Mouse (Mus musculus): ENCODE results near the gene Tnfrsf1a. TPM values are rescaled to one million over a fixed set of nuclear protein-coding genes. Genes with fewer than 3 reads are reported as not detected.
A peak's percentile ranks its signal among the peaks of the same experiment; 100 is the strongest.

The Tnfrsf1a gene
- polyA plus RNA-seq, 1 experiment from 2014 or later: 27.4 TPM

DNA sequence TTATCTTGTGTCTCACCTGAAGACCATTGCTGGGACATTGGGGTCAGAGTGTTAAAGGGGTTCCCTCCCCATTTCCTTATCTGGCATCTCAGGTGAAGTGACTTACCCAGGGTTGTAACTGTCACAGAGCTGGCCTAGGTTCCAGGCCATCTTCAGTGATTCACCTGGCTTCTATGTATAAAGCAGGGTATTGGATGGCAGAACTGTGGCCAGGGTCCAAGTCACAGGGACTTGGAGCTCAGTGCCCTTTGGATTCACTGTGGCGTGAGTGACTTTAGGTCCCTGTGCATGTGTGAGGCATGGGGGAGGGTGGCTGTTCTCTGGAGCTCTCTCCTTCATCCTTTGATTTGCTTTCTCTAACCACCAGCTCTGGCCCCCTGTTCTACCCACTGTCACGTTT, 3.1 kb upstream of the Tnfrsf1a start:
- Histone ChIP-seq H3K9ac (ENCODE audit: low read length) (no peak overlapping the region), H3K4me1 (ENCODE audit: control insufficient read depth, insufficient read depth, low read length) (peaks cover 7% of the 10 kb centered on the region; the same call in 1 of the 2 replicates), H3K9me3 (ENCODE audit: control insufficient read depth, low read length) (no peaks in the 10 kb centered on the region), H3K27ac (ENCODE audit: low read depth, low read length) (no peak overlapping the region), H3K4me2 (ENCODE audit: low read depth) (no peak overlapping the region), H3K27me3 (ENCODE audit: control insufficient read depth, insufficient read depth, low read length) (peaks cover 2% of the 10 kb centered on the region; the same call in 1 of the 2 replicates), H3K36me3 (ENCODE audit: control insufficient read depth, insufficient read depth, low read length) (no peaks in the 10 kb centered on the region), H3K4me3 (ENCODE audit: low read depth, low read length) (no peak overlapping the region)
- no peak for DNase-seq (ENCODE audit: low spot score)
- 57% methylated on average over 2 of the region's 2 CpGs for WGBS
- ATAC-seq (ENCODE audit: insufficient read depth, low FRiP score, low TSS enrichment): no peak

DNA sequence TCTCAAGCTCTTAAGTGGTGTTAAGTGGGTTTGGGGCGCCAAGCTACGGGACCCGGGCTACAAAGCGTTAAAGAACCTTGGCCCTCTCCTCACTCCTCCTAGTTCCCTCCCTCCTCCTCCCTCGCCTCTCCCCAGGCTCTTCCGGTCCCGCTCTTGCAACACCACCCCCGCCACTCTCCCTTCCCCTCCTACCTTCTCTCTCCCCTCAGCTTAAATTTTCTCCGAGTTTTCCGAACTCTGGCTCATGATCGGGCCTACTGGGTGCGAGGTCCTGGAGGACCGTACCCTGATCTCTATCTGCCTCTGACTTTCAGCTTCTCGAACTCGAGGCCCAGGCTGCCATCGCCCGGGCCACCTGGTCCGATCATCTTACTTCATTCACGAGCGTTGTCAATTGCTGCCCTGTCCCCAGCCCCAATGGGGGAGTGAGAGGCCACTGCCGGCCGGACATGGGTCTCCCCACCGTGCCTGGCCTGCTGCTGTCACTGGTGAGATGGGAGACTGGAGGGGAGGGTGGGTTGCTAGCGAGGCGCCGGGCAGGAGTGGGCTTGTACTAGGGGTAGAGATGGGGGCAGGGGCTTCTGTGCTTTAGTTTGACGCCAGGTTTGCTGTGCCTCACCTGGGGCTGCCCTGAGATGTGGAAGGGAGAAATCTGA, 541 bp downstream of the Tnfrsf1a start:
- peak overlapping the region; percentile 20; the same call in 1 of the 2 replicates for H3K27ac ChIP-seq (ENCODE audit: low read depth, low read length)
- H3K36me3 ChIP-seq (ENCODE audit: control insufficient read depth, insufficient read depth, low read length): no peaks in the 10 kb centered on the region

DNA sequence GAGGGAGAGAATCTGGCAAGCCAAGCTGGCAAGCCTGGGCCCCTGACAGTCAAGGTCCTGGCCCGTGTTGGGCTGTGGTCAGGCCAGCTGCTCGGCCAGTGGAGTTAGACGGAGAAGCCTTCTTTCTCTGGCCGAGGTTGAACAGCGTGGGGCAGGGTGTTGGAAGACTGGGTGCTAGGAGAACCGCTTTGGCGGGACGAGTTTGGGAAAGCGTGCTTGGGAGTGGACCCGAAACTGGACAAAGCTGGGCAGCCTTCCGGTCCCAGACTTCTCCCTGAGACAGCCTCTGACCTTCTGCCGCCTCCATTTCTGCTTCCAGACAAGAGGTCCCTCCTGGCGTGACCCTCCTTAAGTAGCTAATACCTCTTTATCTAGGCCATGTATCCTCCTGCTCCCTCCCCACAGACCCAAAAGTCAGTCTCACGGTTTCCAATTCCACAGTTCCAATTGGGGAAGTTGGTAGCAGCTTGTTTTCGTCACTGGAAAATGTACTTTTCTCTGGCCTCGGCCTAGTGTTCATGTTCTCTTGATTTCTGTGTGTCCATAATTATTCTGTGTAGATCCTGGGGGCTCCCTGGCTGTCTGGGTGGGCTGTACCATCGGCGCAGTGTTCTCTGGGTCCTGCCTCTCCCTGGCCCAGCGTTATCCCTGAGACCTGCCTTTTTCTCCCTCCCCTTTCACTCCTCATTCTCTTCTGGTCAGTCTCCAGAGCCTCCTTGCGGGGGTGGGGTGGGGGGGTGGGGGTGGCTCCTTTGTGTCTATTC, 1.3 kb downstream of the Tnfrsf1a start:
- peak overlapping the region; percentile 20; the same call in 1 of the 2 replicates for H3K27ac ChIP-seq (ENCODE audit: low read depth, low read length)
- WGBS: 6% methylated on average over 20 of the region's 20 CpGs
- H3K9ac ChIP-seq (ENCODE audit: low read length): peak overlapping the region; percentile 75
- peaks cover 2% of the 10 kb centered on the region; the same call in 1 of the 2 replicates for H3K27me3 ChIP-seq (ENCODE audit: control insufficient read depth, insufficient read depth, low read length)
- H3K4me2 ChIP-seq (ENCODE audit: low read depth): peak overlapping the region; percentile 88
- ATAC-seq (ENCODE audit: insufficient read depth, low FRiP score, low TSS enrichment) (no peak), DNase-seq (ENCODE audit: low spot score) (peak; percentile 41)
- no peaks in the 10 kb centered on the region for H3K9me3 ChIP-seq (ENCODE audit: control insufficient read depth, low read length)
- peak overlapping the region; percentile 51 for H3K4me3 ChIP-seq (ENCODE audit: low read depth, low read length)
- H3K36me3 ChIP-seq (ENCODE audit: control insufficient read depth, insufficient read depth, low read length): no peaks in the 10 kb centered on the region
- peaks cover 16% of the 10 kb centered on the region for H3K4me1 ChIP-seq (ENCODE audit: control insufficient read depth, insufficient read depth, low read length)

More for the DNA sequence above, 541 bp downstream of the Tnfrsf1a start:
- H3K9ac ChIP-seq (ENCODE audit: low read length): peak overlapping the region; percentile 75
- peaks cover 2% of the 10 kb centered on the region; the same call in 1 of the 2 replicates for H3K27me3 ChIP-seq (ENCODE audit: control insufficient read depth, insufficient read depth, low read length)
- peaks cover 11% of the 10 kb centered on the region; the same call in 1 of the 2 replicates for H3K4me1 ChIP-seq (ENCODE audit: control insufficient read depth, insufficient read depth, low read length)
- H3K4me2 ChIP-seq (ENCODE audit: low read depth): peak overlapping the region; percentile 88
- peak; percentile 74 for DNase-seq (ENCODE audit: low spot score)
- peak; percentile 72 for ATAC-seq (ENCODE audit: insufficient read depth, low FRiP score, low TSS enrichment)
- H3K4me3 ChIP-seq (ENCODE audit: low read depth, low read length): peak overlapping the region; percentile 51
- no peaks in the 10 kb centered on the region for H3K9me3 ChIP-seq (ENCODE audit: control insufficient read depth, low read length)
- under 1% methylated on average over 27 of the region's 27 CpGs for WGBS

DNA sequence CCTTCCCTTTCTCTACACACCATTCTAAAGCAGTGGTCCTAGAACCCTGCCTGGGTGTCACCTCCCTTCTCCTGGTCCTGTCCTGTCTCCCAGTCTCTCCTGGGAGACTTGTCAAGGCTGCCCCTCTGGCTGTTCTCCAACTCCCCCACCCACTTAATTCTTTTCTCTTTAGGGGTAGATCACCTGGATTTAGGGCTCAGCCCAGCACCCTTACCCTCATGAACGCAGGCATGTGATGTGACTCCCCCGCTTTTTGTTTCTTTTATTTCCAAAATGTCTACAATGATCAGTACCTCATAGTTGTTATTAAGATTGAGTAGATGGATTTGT, 1.8 kb downstream of the Tnfrsf1a start:
- Histone ChIP-seq H3K27me3 (ENCODE audit: control insufficient read depth, insufficient read depth, low read length) (peaks cover 2% of the 10 kb centered on the region; the same call in 1 of the 2 replicates), H3K9me3 (ENCODE audit: control insufficient read depth, low read length) (no peaks in the 10 kb centered on the region), H3K27ac (ENCODE audit: low read depth, low read length) (no peak overlapping the region), H3K4me1 (ENCODE audit: control insufficient read depth, insufficient read depth, low read length) (peaks cover 16% of the 10 kb centered on the region), H3K36me3 (ENCODE audit: control insufficient read depth, insufficient read depth, low read length) (no peaks in the 10 kb centered on the region), H3K4me2 (ENCODE audit: low read depth) (peak overlapping the region; percentile 88), H3K4me3 (ENCODE audit: low read depth, low read length) (peak overlapping the region; percentile 51), H3K9ac (ENCODE audit: low read length) (peak overlapping the region; percentile 75; the same call in 1 of the 2 replicates)
- DNase-seq (ENCODE audit: low spot score) (no peak), ATAC-seq (ENCODE audit: insufficient read depth, low FRiP score, low TSS enrichment) (no peak)
- 91% methylated on average over 2 of the region's 2 CpGs for WGBS

DNA sequence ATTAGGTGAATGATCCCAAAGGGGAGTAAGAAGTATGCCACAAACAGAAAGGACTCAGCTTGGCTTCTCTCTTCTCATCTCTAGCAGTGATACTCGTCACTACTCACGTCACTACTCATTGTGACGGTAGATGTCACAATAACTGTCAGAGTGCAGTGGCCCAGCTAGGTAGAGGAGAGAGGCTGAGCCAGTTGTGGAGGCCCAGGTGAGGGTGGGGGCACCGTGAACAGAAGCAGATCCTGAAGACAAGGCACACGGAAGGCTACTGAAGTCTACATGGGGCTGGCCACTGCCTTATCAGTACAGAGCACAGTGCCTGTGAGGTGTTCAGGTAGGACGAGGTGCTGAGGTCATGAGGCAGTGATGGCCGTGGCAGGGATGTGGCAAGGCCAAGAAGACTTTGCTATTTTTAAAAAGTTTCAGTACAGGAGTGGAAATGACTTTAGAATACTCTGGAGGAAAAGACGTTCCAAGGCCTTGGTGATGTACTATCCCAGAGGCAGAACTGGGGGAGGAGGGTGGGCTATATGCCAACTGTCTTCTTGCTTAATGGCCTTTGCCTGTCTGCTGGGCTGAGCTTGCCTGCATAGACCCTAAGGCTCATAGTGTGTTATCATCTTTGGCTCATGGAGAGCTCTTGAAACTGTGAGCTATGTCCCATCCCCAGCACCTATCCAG, 2.3 kb downstream of the Tnfrsf1a start:
- Histone ChIP-seq H3K4me1 (ENCODE audit: control insufficient read depth, insufficient read depth, low read length) (peaks cover 16% of the 10 kb centered on the region), H3K4me3 (ENCODE audit: low read depth, low read length) (no peak overlapping the region), H3K27ac (ENCODE audit: low read depth, low read length) (no peak overlapping the region), H3K9me3 (ENCODE audit: control insufficient read depth, low read length) (no peaks in the 10 kb centered on the region), H3K9ac (ENCODE audit: low read length) (no peak overlapping the region), H3K36me3 (ENCODE audit: control insufficient read depth, insufficient read depth, low read length) (no peaks in the 10 kb centered on the region), H3K27me3 (ENCODE audit: control insufficient read depth, insufficient read depth, low read length) (peaks cover 2% of the 10 kb centered on the region; the same call in 1 of the 2 replicates), H3K4me2 (ENCODE audit: low read depth) (no peak overlapping the region)
- DNase-seq (ENCODE audit: low spot score) (no peak), ATAC-seq (ENCODE audit: insufficient read depth, low FRiP score, low TSS enrichment) (no peak)
- whole genome bisulfite sequencing: 79% methylated on average over 8 of the region's 8 CpGs

DNA sequence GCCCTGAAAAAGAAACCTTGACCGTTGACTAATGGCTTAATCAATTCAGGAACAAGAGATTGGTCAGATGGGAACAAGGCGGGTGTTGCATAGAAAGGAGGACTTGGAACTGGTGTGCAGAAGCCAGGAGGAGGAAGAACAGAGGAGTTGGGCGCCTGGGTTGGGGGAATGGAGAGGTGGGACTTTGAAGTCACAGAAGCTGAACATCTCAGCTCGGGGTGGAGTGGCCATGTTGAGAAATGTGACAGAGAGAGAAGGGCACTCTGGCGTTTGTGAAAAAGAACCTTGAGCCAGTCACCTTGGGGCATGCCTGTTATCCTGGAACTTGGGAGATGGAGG, 2.9 kb downstream of the Tnfrsf1a start:
- Histone ChIP-seq H3K27ac (ENCODE audit: low read depth, low read length) (no peak overlapping the region), H3K9me3 (ENCODE audit: control insufficient read depth, low read length) (no peaks in the 10 kb centered on the region), H3K27me3 (ENCODE audit: control insufficient read depth, insufficient read depth, low read length) (peaks cover 2% of the 10 kb centered on the region; the same call in 1 of the 2 replicates), H3K4me3 (ENCODE audit: low read depth, low read length) (no peak overlapping the region), H3K4me1 (ENCODE audit: control insufficient read depth, insufficient read depth, low read length) (peaks cover 16% of the 10 kb centered on the region), H3K9ac (ENCODE audit: low read length) (no peak overlapping the region), H3K4me2 (ENCODE audit: low read depth) (no peak overlapping the region), H3K36me3 (ENCODE audit: control insufficient read depth, insufficient read depth, low read length) (no peaks in the 10 kb centered on the region)
- DNase-seq (ENCODE audit: low spot score): no peak
- 67% methylated on average over 5 of the region's 5 CpGs for WGBS
- no peak for ATAC-seq (ENCODE audit: insufficient read depth, low FRiP score, low TSS enrichment)

DNA sequence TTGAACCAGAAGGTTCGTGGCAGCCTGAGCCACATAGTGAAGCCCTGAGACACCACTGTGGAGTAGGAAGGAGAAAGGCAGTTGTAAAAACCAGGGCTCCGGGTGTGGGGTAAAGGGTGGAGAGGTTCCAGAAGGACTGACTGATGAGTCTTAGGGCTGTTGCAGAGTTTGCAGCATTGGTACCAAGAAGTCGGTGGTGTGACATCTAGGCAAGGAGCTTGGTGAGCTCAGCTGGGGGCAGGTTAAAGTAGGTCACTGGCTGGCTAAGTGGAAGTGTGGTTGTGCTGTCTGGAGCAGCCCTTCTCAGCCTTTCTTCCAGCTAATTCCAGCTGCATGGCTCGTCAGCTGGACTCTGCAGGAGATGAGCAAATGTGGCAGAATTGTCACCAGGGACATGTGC, 3.6 kb downstream of the Tnfrsf1a start:
- peaks cover 2% of the 10 kb centered on the region; the same call in 1 of the 2 replicates for H3K27me3 ChIP-seq (ENCODE audit: control insufficient read depth, insufficient read depth, low read length)

DNA sequence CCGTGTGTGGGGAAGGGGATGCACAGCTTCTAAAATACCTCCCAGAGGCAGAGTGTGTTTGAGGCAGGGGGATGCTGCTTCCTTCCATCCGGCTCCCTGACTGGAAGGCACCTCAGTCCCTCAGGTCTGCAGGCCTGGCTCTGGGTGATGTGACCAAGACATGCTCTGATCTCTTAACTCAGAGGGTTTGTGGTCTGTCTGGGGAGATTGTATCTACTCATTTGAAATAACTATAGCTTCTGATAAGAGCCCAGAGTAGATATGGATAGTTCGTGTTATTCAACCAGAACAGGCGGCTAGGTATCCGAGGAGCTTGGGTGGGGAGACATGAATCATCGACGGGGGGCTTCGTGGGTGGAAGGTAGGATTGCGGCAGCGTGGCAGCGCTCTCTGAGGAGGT, 4.1 kb downstream of the Tnfrsf1a start:
- no peak overlapping the region for H3K9ac ChIP-seq (ENCODE audit: low read length)
- DNase-seq (ENCODE audit: low spot score) (no peak), ATAC-seq (ENCODE audit: insufficient read depth, low FRiP score, low TSS enrichment) (no peak)
- no peak overlapping the region for H3K4me3 ChIP-seq (ENCODE audit: low read depth, low read length)
- H3K27me3 ChIP-seq (ENCODE audit: control insufficient read depth, insufficient read depth, low read length): peaks cover 2% of the 10 kb centered on the region; the same call in 1 of the 2 replicates
- H3K27ac ChIP-seq (ENCODE audit: low read depth, low read length): no peak overlapping the region
- H3K4me1 ChIP-seq (ENCODE audit: control insufficient read depth, insufficient read depth, low read length): peaks cover 16% of the 10 kb centered on the region
- H3K36me3 ChIP-seq (ENCODE audit: control insufficient read depth, insufficient read depth, low read length): peaks cover 3% of the 10 kb centered on the region; the same call in 1 of the 2 replicates
- H3K9me3 ChIP-seq (ENCODE audit: control insufficient read depth, low read length): no peaks in the 10 kb centered on the region
- H3K4me2 ChIP-seq (ENCODE audit: low read depth): no peak overlapping the region
- WGBS: 84% methylated on average over 11 of the region's 11 CpGs

More for the DNA sequence above, 3.6 kb downstream of the Tnfrsf1a start:
- no peaks in the 10 kb centered on the region for H3K9me3 ChIP-seq (ENCODE audit: control insufficient read depth, low read length)
- no peak overlapping the region for H3K4me3 ChIP-seq (ENCODE audit: low read depth, low read length)
- DNase-seq (ENCODE audit: low spot score) (no peak), ATAC-seq (ENCODE audit: insufficient read depth, low FRiP score, low TSS enrichment) (no peak)
- 46% methylated on average over 4 of the region's 4 CpGs for WGBS
- peaks cover 16% of the 10 kb centered on the region for H3K4me1 ChIP-seq (ENCODE audit: control insufficient read depth, insufficient read depth, low read length)
- no peak overlapping the region for H3K9ac ChIP-seq (ENCODE audit: low read length)
- H3K27ac ChIP-seq (ENCODE audit: low read depth, low read length): no peak overlapping the region
- H3K36me3 ChIP-seq (ENCODE audit: control insufficient read depth, insufficient read depth, low read length): no peaks in the 10 kb centered on the region; the same call in 1 of the 2 replicates
- H3K4me2 ChIP-seq (ENCODE audit: low read depth): no peak overlapping the region

Data from neural tube, embryonic 11.5 days (tissue).